In the genomic region with DNA sequence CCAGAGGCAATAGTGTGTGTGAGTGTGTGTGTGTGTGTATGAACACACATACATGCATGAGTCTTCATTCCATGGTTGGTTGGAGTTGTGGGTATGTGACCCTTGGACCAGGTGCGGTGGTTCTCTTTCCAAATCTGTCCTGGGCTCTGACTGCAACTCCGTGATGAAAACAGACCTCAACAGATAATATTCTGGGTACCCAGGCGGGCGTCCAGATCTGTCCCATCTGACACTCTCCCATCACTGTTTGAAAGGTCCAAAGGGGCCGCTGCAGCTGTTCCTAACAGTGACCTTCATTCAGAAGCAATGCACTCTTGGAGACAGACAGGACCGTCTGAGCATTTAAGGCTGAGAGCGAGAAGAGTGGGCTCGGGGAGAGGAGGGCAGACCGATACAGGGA, we compare ENCODE assay signal across 16 mouse cellular contexts.
"Had no signal": no experiment of that assay in that cellular context is flagged by ENCODE, and none has a peak within 500 bp of the region (broad histone marks: within the 10 kb centered on the region; RNA-seq: fewer than 3 reads in every experiment).

No protein-coding gene starts in this region.

- H3K9me3 ChIP-seq: limb, embryonic 13.5 days; liver, embryonic 13.5 days had no signal

- H3K36me3 ChIP-seq: limb, embryonic 13.5 days; liver, embryonic 13.5 days had no signal

- H3K9ac ChIP-seq: limb, embryonic 13.5 days; liver, embryonic 13.5 days had no signal

- H3K4me1 ChIP-seq: liver, embryonic 13.5 days had no signal

- H3K4me3 ChIP-seq: layer of hippocampus, adult 2 months; limb, embryonic 13.5 days; liver, embryonic 13.5 days had no signal

- H3K27ac ChIP-seq: kidney, postnatal 0 days; layer of hippocampus, adult 2 months; limb, embryonic 13.5 days; liver, embryonic 13.5 days; stomach, postnatal 0 days had no signal

- H3K4me2 ChIP-seq: limb, embryonic 13.5 days; liver, embryonic 13.5 days; midbrain, embryonic 11.5 days had no signal

- H3K27me3 ChIP-seq: limb, embryonic 13.5 days; liver, embryonic 13.5 days had no signal

- DNase-seq: kidney, adult 2 months; kidney, postnatal 25 days; left cerebral cortex, postnatal 4 days; liver, embryonic 13.5 days; lung, adult 2 months; lung, postnatal 14 days; lung, postnatal 4 days; midbrain, embryonic 14.5 days; thymus, adult 2 months; thymus, postnatal 14 days; thymus, postnatal 4 days had no signal
